ENCODE assay signal across 8 mouse cellular contexts in genomic region chrX:134601380-134602120, GRCm38 (mm10). TPM values are rescaled to one million over a fixed set of nuclear protein-coding genes. Genes with fewer than 3 reads are reported as not detected.
DNase-seq lines count a peak whose midpoint lies in the region; ATAC-seq lines count a peak whose summit lies in the region.

No protein-coding gene starts in this region.

- 24% methylated on average over 29 of the region's 43 CpGs for WGBS in macrophage (ENCODE audit: missing documents)

- peak; percentile 11; the same call in 1 of the 2 replicates for ATAC-seq in cerebellum, adult (ENCODE audit: insufficient number of reproducible peaks, low FRiP score, low TSS enrichment)

- no peaks in the 10 kb centered on the region for H3K36me3 ChIP-seq in macrophage (ENCODE audit: inconsistent target)

- H3K27ac ChIP-seq in macrophage = peak overlapping the region; percentile 95

- no peak for DNase-seq in cerebellum, adult 18-20 months
- peak; percentile 49 for DNase-seq in right cerebral cortex, postnatal 14 days
- DNase-seq in right cerebral cortex, adult 18-20 months = no peak
- peak; percentile 11 for DNase-seq in heart, postnatal 4 days
- DNase-seq in thymus, postnatal 0 days (ENCODE audit: low spot score) = no peak
- DNase-seq in spleen, adult 18-20 months = no peak

- peaks cover 82% of the 10 kb centered on the region for H3K79me2 ChIP-seq in macrophage (ENCODE audit: inconsistent target)

- peak overlapping the region; percentile 76 for H3K4me3 ChIP-seq in macrophage (ENCODE audit: inconsistent target)

RNA-seq across cellular contexts. Expression of gene Hnrnph2, which starts 0.6 kb away (rescaled TPM):
- 100 to 1,000 TPM; 102 to 105 TPM for total RNA-seq in heart, postnatal 4 days (2021)
- total RNA-seq in macrophage (2018; cell fraction: chromatin; rRNA removed) = 100 to 1,000 TPM in 2 of 26 experiments, 10 to 100 TPM in 24; 30.2 to 113 (median 69.6) TPM
- total RNA-seq in macrophage (2018; cell fraction: cytosol; rRNA removed) = 100 to 1,000 TPM; 100 to 142 (median 120) TPM
- 100 to 1,000 TPM; 117 to 188 (median 144) TPM for total RNA-seq in macrophage (2018; cell fraction: nucleus; rRNA removed)
- polyA plus RNA-seq in macrophage (2018) = 110 to 217 TPM (median 123 TPM) in 3 replicates
- polyA plus RNA-seq in thymus, postnatal 0 days (2015; fragmentation: Nextera tagmentation; extraction: Ambion mirVana) = 123 and 128 TPM in 2 replicates

RNA-seq across cellular contexts. Expression of gene Gla, which starts 0.6 kb away (rescaled TPM):
- 1 to 10 TPM; 2.3 to 3.4 TPM for total RNA-seq in heart, postnatal 4 days (2021)
- 10 to 100 TPM; 10.9 to 59.2 (median 41.3) TPM for total RNA-seq in macrophage (2018; cell fraction: chromatin; rRNA removed)
- 100 to 1,000 TPM; 171 to 247 (median 204) TPM for total RNA-seq in macrophage (2018; cell fraction: cytosol; rRNA removed)
- total RNA-seq in macrophage (2018; cell fraction: nucleus; rRNA removed) = 100 to 1,000 TPM in 24 of 26 experiments, 10 to 100 TPM in 2; 45.0 to 210 (median 166) TPM
- 134 to 148 TPM (median 144 TPM) in 3 replicates for polyA plus RNA-seq in macrophage (2018)
- polyA plus RNA-seq in thymus, postnatal 0 days (2015; fragmentation: Nextera tagmentation; extraction: Ambion mirVana) = 4.9 and 7.1 TPM in 2 replicates

RNA-seq across cellular contexts. Expression of gene Rpl36a, which starts 16.1 kb away (rescaled TPM):
- total RNA-seq in heart, postnatal 4 days (2021) = 100 to 1,000 TPM; 208 to 224 TPM
- total RNA-seq in macrophage (2018; cell fraction: chromatin; rRNA removed) = 100 to 1,000 TPM in 1 of 26 experiments, 10 to 100 TPM in 21, 1 to 10 TPM in 4; 6.0 to 117 (median 19.9) TPM
- 100 to 1,000 TPM; 171 to 567 (median 285) TPM for total RNA-seq in macrophage (2018; cell fraction: cytosol; rRNA removed)
- total RNA-seq in macrophage (2018; cell fraction: nucleus; rRNA removed) = 10 to 100 TPM; 20.5 to 83.5 (median 44.0) TPM
- 215 to 617 TPM (median 581 TPM) in 3 replicates for polyA plus RNA-seq in macrophage (2018)
- 605 and 639 TPM in 2 replicates for polyA plus RNA-seq in thymus, postnatal 0 days (2015; fragmentation: Nextera tagmentation; extraction: Ambion mirVana)

RNA-seq across cellular contexts. Expression of gene Btk, which starts 18.2 kb away (rescaled TPM):
- under 1 TPM; 0.63 to 0.71 TPM for total RNA-seq in heart, postnatal 4 days (2021)
- 100 to 1,000 TPM in 10 of 26 experiments, 10 to 100 TPM in 16; 17.4 to 128 (median 93.5) TPM for total RNA-seq in macrophage (2018; cell fraction: chromatin; rRNA removed)
- total RNA-seq in macrophage (2018; cell fraction: cytosol; rRNA removed) = 10 to 100 TPM; 38.5 to 76.3 (median 61.3) TPM
- total RNA-seq in macrophage (2018; cell fraction: nucleus; rRNA removed) = 10 to 100 TPM; 19.3 to 90.1 (median 57.6) TPM
- 63.3 to 94.7 TPM (median 69.5 TPM) in 3 replicates for polyA plus RNA-seq in macrophage (2018)
- polyA plus RNA-seq in thymus, postnatal 0 days (2015; fragmentation: Nextera tagmentation; extraction: Ambion mirVana) = 3.5 and 4.1 TPM in 2 replicates

RNA-seq across cellular contexts. Expression of gene Timm8a1, which starts 59.9 kb away (rescaled TPM):
- 10 to 100 TPM; 31.1 to 35.9 TPM for total RNA-seq in heart, postnatal 4 days (2021)
- total RNA-seq in macrophage (2018; cell fraction: chromatin; rRNA removed) = 1 to 10 TPM in 23 of 26 experiments, under 1 TPM in 1, not detected in 2; 0.90 to 5.5 (median 2.0) TPM
- 10 to 100 TPM in 14 of 26 experiments, 1 to 10 TPM in 12; 7.7 to 11.9 (median 10.1) TPM for total RNA-seq in macrophage (2018; cell fraction: cytosol; rRNA removed)
- total RNA-seq in macrophage (2018; cell fraction: nucleus; rRNA removed) = 10 to 100 TPM in 1 of 26 experiments, 1 to 10 TPM in 25; 1.8 to 10.8 (median 4.4) TPM
- 8.9 to 25.3 TPM (median 13.0 TPM) in 3 replicates for polyA plus RNA-seq in macrophage (2018)
- 90.1 and 104 TPM in 2 replicates for polyA plus RNA-seq in thymus, postnatal 0 days (2015; fragmentation: Nextera tagmentation; extraction: Ambion mirVana)

Comparison
In these comparisons a context has a peak if more than half of its experiments do, and no peak if none do; other contexts are left out.
1. DNase-seq: peak in right cerebral cortex, postnatal 14 days (single experiment) and heart, postnatal 4 days (single experiment); none in cerebellum, adult 18-20 months (0 of 2), right cerebral cortex, adult 18-20 months (single experiment), thymus, postnatal 0 days (single experiment) and spleen, adult 18-20 months (0 of 2).
2. RNA of gene Gla, which starts 0.6 kb away (polyA plus RNA-seq): 134 to 148 TPM in macrophage; 4.9 to 7.1 TPM in thymus, postnatal 0 days; every median in the first group is over 10 times any median in the second.